Mouse (Mus musculus) heart, embryonic 15.5 days (tissue): ENCODE results near the gene Spsb2. TPM values are rescaled to one million over a fixed set of nuclear protein-coding genes. Genes with fewer than 3 reads are reported as not detected.

Source experiments
- ATAC-seq: fragments of 200-750 bp; cut with Nextera tagmentation; replicated peaks from 2 replicates; pipeline ENCODE4 v1.8.0; 2017; ENCODE audit warnings: low read depth, moderate TSS enrichment; ENCODE audit not compliant: insufficient number of reproducible peaks, insufficient read depth, low FRiP score
- H3K27ac ChIP-seq: fragments of 300-500 bp; sonication (generic); 2 replicates; pipeline ENCODE4 v1.5.1; 2015; ENCODE audit warnings: mild to moderate bottlenecking, inconsistent platforms
- H3K27me3 ChIP-seq: fragments of 300-500 bp; sonication (generic); 2 replicates; pipeline ENCODE4 v1.6.1; 2015; ENCODE audit warnings: inconsistent platforms
- H3K36me3 ChIP-seq: fragments of 300-500 bp; sonication (generic); 2 replicates; pipeline ENCODE4 v1.6.1; 2015; ENCODE audit warnings: mild to moderate bottlenecking, inconsistent platforms
- H3K4me1 ChIP-seq: fragments of 300-500 bp; sonication (generic); replicated peaks from 2 replicates; pipeline ENCODE4 v1.6.1; 2015; ENCODE audit warnings: inconsistent platforms
- H3K4me2 ChIP-seq: fragments of 300-500 bp; sonication (generic); 2 replicates; pipeline ENCODE4 v1.6.1; 2015; ENCODE audit warnings: inconsistent platforms, mild to moderate bottlenecking, moderate library complexity
- H3K4me3 ChIP-seq: fragments of 300-500 bp; sonication (generic); 2 replicates; pipeline ENCODE4 v1.5.1; 2015; ENCODE audit warnings: mild to moderate bottlenecking, inconsistent platforms
- H3K9ac ChIP-seq: fragments of 300-500 bp; sonication (generic); 2 replicates; pipeline ENCODE4 v1.6.1; 2015; ENCODE audit warnings: mild to moderate bottlenecking, inconsistent platforms
- H3K9me3 ChIP-seq: fragments of 300-500 bp; sonication (generic); replicated peaks from 2 replicates; pipeline ENCODE4 v1.6.1; 2016; ENCODE audit warnings: inconsistent platforms
- WGBS: fragments of 180-500 bp; shearing (Covaris S2); methylation state at CpG from one replicate; pipeline ENCODE4 v1.1.7; 2015; ENCODE audit warnings: mixed read lengths; 5-methylcytosine and 5-hydroxymethylcytosine counted together
- polyA plus RNA-seq: library from polyadenylated mRNA; unstranded; fragments of >200 nt; fragmentation: Nextera tagmentation; extraction: Ambion mirVana; gene quantifications from 2 replicates; pipeline ENCODE4 v1.2.1, GENCODE M21; 2015

Spsb2 gene
- polyA plus RNA-seq, 1 experiment from 2014 or later = 7.0 TPM

- peaks cover 52% of the 10 kb centered on the region for H3K4me1 ChIP-seq
- no peak overlapping the region for H3K27ac ChIP-seq
- no peak for ATAC-seq
- peaks cover 43% of the 10 kb centered on the region for H3K27me3 ChIP-seq
- no peak overlapping the region for H3K4me3 ChIP-seq
- peak overlapping the region; percentile 98 for H3K4me2 ChIP-seq
- no peak overlapping the region for H3K9ac ChIP-seq
- WGBS = 62% methylated on average over 28 of the region's 28 CpGs
- H3K9me3 ChIP-seq = no peaks in the 10 kb centered on the region
- H3K36me3 ChIP-seq = peaks cover under 1% of the 10 kb centered on the region; the same call in 1 of the 2 replicates
Measured at GRCm38 (mm10) chr6:124858561-124859318, 50.3 kb downstream of the Spsb2 start.

DNA sequence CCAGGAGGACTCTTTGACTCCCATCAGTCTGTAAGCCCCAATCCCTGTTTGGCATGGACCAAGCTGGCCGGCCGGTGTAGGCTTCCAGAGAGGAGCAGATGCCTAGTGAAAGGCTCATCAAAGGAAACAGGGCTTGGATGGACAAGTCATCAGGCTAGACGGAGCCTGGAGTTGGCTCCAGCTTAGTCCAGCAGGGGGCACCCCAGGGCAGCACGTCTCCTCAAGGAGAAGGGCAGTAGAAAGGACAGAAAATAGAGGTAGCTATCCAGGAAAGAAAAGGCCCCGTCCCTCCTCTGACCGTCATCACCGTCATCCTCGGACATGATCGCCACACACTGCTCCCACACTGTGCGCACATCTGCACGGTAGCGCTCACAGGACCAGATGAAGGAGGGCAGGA, 51.3 kb downstream of the Spsb2 start:
- H3K27ac ChIP-seq = no peak overlapping the region
- WGBS = 7% methylated on average over 12 of the region's 12 CpGs

More for the DNA sequence above, 51.3 kb downstream of the Spsb2 start:
- H3K9ac ChIP-seq = peak overlapping the region; percentile 31; the same call in 1 of the 2 replicates
- peak overlapping the region; percentile 37; the same call in 1 of the 2 replicates for H3K4me2 ChIP-seq
- H3K4me1 ChIP-seq = peaks cover 50% of the 10 kb centered on the region
- peaks cover 48% of the 10 kb centered on the region for H3K27me3 ChIP-seq
- no peak for ATAC-seq
- no peaks in the 10 kb centered on the region for H3K9me3 ChIP-seq
- no peaks in the 10 kb centered on the region for H3K36me3 ChIP-seq
- H3K4me3 ChIP-seq = 0 out of 2 replicates have a peak overlapping the region, but pooled peaks have one; percentile 13

Other genes with a start within 250 kb of the Spsb2 start
- gene C1rb, start 238.4 kb upstream of the Spsb2 start, polyA plus RNA-seq = not detected in 2 replicates
- gene C1s2, start 172.6 kb upstream of the Spsb2 start, polyA plus RNA-seq = not detected in 2 replicates
- 41.0 and 53.6 TPM in 2 replicates for gene Lpcat3, start 145.6 kb upstream of the Spsb2 start, polyA plus RNA-seq
- gene Emg1, start 96.5 kb upstream of the Spsb2 start, polyA plus RNA-seq = 108 and 121 TPM in 2 replicates
- gene Phb2, start 96.3 kb upstream of the Spsb2 start, polyA plus RNA-seq = 307 and 324 TPM in 2 replicates
- 5.6 and 21.1 TPM in 2 replicates for gene Ptpn6, start 69.9 kb upstream of the Spsb2 start, polyA plus RNA-seq
- gene Grcc10, start 67.3 kb upstream of the Spsb2 start, polyA plus RNA-seq = 387 and 416 TPM in 2 replicates
- not detected in 2 replicates for gene Gm45234, start 52.6 kb upstream of the Spsb2 start, polyA plus RNA-seq
- 9.3 and 11.7 TPM in 2 replicates for gene Atn1, start 52.1 kb upstream of the Spsb2 start, polyA plus RNA-seq
- gene Eno2, start 39.0 kb upstream of the Spsb2 start, polyA plus RNA-seq = 2.7 and 4.3 TPM in 2 replicates
- 0.83 and 1.0 TPM in 2 replicates for gene Lrrc23, start 28.9 kb upstream of the Spsb2 start, polyA plus RNA-seq
- 1,247 and 1,352 TPM in 2 replicates for gene Tpi1, start 5.6 kb downstream of the Spsb2 start, polyA plus RNA-seq
- gene Usp5, start 20.8 kb downstream of the Spsb2 start, polyA plus RNA-seq = 87.2 and 114 TPM in 2 replicates
- 117 and 128 TPM in 2 replicates for gene Cdca3, start 20.9 kb downstream of the Spsb2 start, polyA plus RNA-seq
- gene Gnb3, start 31.6 kb downstream of the Spsb2 start, polyA plus RNA-seq = 4.9 and 5.2 TPM in 2 replicates
- gene P3h3, start 49.1 kb downstream of the Spsb2 start, polyA plus RNA-seq = 14.0 and 24.2 TPM in 2 replicates
- gene Gpr162, start 55.3 kb downstream of the Spsb2 start, polyA plus RNA-seq = 2.2 and 2.4 TPM in 2 replicates
- 0.05 and 0.68 TPM in 2 replicates for gene Cd4, start 79.6 kb downstream of the Spsb2 start, polyA plus RNA-seq
- gene Lag3, start 103.0 kb downstream of the Spsb2 start, polyA plus RNA-seq = 1.2 and 1.7 TPM in 2 replicates
- gene Ptms, start 111.4 kb downstream of the Spsb2 start, polyA plus RNA-seq = 255 and 294 TPM in 2 replicates
- gene Mlf2, start 122.7 kb downstream of the Spsb2 start, polyA plus RNA-seq = 358 and 371 TPM in 2 replicates
- gene Cops7a, start 156.9 kb downstream of the Spsb2 start, polyA plus RNA-seq = 129 and 139 TPM in 2 replicates
- 0.62 and 1.1 TPM in 2 replicates for gene Pianp, start 188.0 kb downstream of the Spsb2 start, polyA plus RNA-seq
- 9.0 and 12.4 TPM in 2 replicates for gene Zfp384, start 200.5 kb downstream of the Spsb2 start, polyA plus RNA-seq
- 79.2 and 83.1 TPM in 2 replicates for gene Ing4, start 231.1 kb downstream of the Spsb2 start, polyA plus RNA-seq
- gene Acrbp, start 241.0 kb downstream of the Spsb2 start, polyA plus RNA-seq = 5.2 and 7.1 TPM in 2 replicates